Mouse (Mus musculus) embryonic facial prominence, embryonic 11.5 days (tissue): Measurements from ENCODE around the gene Shq1. TPM values are rescaled to one million over a fixed set of nuclear protein-coding genes. Genes with fewer than 3 reads are reported as not detected.

Experiments
- ATAC-seq: fragments of 200-750 bp; cut with Nextera tagmentation; replicated peaks from 2 replicates; pipeline ENCODE4 v1.8.0; 2017; ENCODE audit warnings: low read depth; ENCODE audit not compliant: insufficient number of reproducible peaks, low FRiP score, low TSS enrichment
- DNase-seq: peaks from one replicate; pipeline ENCODE4 v3.0.0-alpha.2; 2015; ENCODE audit warnings: low spot score
- H3K27ac ChIP-seq: fragments of 300-500 bp; sonication (generic); replicated peaks from 2 replicates; pipeline ENCODE4 v1.5.1; 2014; ENCODE audit warnings: mild to moderate bottlenecking, low read depth, low read length, control low read depth
- H3K27me3 ChIP-seq: fragments of 300-500 bp; sonication (generic); 2 replicates; pipeline ENCODE4 v1.6.1; 2014; ENCODE audit warnings: mild to moderate bottlenecking, low read length, moderate library complexity, mixed read lengths; ENCODE audit not compliant: control insufficient read depth, insufficient read depth
- H3K36me3 ChIP-seq: fragments of 300-500 bp; sonication (generic); replicated peaks from 2 replicates; pipeline ENCODE4 v1.6.1; 2014; ENCODE audit warnings: low read depth, mild to moderate bottlenecking, low read length, moderate library complexity, mixed read lengths; ENCODE audit not compliant: control insufficient read depth, insufficient read depth
- H3K4me1 ChIP-seq: fragments of 300-500 bp; sonication (generic); 2 replicates; pipeline ENCODE4 v1.6.1; 2014; ENCODE audit warnings: low read length, mixed read lengths; ENCODE audit not compliant: control insufficient read depth, insufficient read depth
- H3K4me2 ChIP-seq: fragments of 300-500 bp; sonication (generic); 2 replicates; pipeline ENCODE4 v1.6.1; 2014; ENCODE audit warnings: low read depth, mild to moderate bottlenecking, control low read depth, low read length, moderate library complexity
- H3K4me3 ChIP-seq: fragments of 300-500 bp; sonication (generic); 2 replicates; pipeline ENCODE4 v1.5.1; 2014; ENCODE audit warnings: low read depth, low read length, control low read depth
- H3K9ac ChIP-seq: fragments of 300-500 bp; sonication (generic); replicated peaks from 2 replicates; pipeline ENCODE4 v1.6.1; 2014; ENCODE audit warnings: mild to moderate bottlenecking, control low read depth, low read length
- H3K9me3 ChIP-seq: fragments of 300-500 bp; sonication (generic); replicated peaks from 2 replicates; pipeline ENCODE4 v1.6.1; 2016; ENCODE audit warnings: mild to moderate bottlenecking, low read length, inconsistent platforms, mixed read lengths; ENCODE audit not compliant: control insufficient read depth
- WGBS: fragments of 180-500 bp; shearing (Covaris S2); extraction: QIAGEN DNeasy Blood & Tissue Kit; methylation state at CpG from one replicate; pipeline ENCODE4 v1.1.7; 2014; 5-methylcytosine and 5-hydroxymethylcytosine counted together
- polyA plus RNA-seq: library from polyadenylated mRNA; unstranded; fragments of >200 nt; fragmentation: Nextera tagmentation; extraction: Ambion mirVana; gene quantifications from 2 replicates; pipeline ENCODE4 v1.2.1, GENCODE M21; 2014

Shq1 gene
- polyA plus RNA-seq, 1 experiment from 2014 or later: 17.5 TPM

- Histone ChIP-seq H3K4me2 (no peak overlapping the region), H3K27ac (no peak overlapping the region), H3K4me1 (no peaks in the 10 kb centered on the region), H3K27me3 (no peaks in the 10 kb centered on the region), H3K9ac (no peak overlapping the region), H3K4me3 (no peak overlapping the region), H3K9me3 (no peaks in the 10 kb centered on the region), H3K36me3 (no peaks in the 10 kb centered on the region)
- WGBS: 90% methylated on average over 8 of the region's 8 CpGs
- ATAC-seq (no peak), DNase-seq (no peak)
Observed at GRCm38 (mm10) chr6:100667644-100668043, 3.3 kb downstream of the Shq1 start.

DNA sequence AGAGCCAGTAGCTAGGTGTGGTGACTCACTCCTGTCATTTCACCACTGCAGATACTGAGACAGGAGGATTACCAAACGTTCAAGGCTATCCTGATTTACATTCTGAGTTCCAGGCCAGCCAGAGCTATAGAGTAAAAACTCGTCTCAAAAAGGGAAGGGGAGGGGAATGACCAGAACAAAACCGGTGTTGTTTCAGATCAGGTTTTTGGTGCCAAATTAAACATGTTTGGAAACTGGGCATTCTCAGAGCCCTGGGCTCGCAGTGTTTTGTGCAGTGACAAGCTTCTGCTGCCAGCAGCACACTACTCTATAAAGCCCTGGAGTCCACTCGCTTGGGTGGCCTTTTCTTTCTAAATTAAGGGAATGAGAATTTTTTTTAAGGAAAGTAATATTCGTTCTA is 8.7 kb downstream of the Shq1 start:
- Histone ChIP-seq H3K4me1 (no peaks in the 10 kb centered on the region), H3K9me3 (no peaks in the 10 kb centered on the region), H3K9ac (no peak overlapping the region), H3K27ac (no peak overlapping the region), H3K36me3 (no peaks in the 10 kb centered on the region), H3K27me3 (no peaks in the 10 kb centered on the region), H3K4me3 (no peak overlapping the region), H3K4me2 (no peak overlapping the region)
- 79% methylated on average over 6 of the region's 6 CpGs for WGBS
- DNase-seq (no peak), ATAC-seq (no peak)

GRCm38 (mm10) chr6:100660395-100660794 is 10.6 kb downstream of the Shq1 start:
- H3K4me1 ChIP-seq: no peaks in the 10 kb centered on the region
- H3K4me2 ChIP-seq: no peak overlapping the region
- H3K27ac ChIP-seq: no peak overlapping the region
- WGBS: 92% methylated on average over 5 of the region's 5 CpGs
- no peak for DNase-seq
- ATAC-seq: no peak
- H3K9ac ChIP-seq: no peak overlapping the region
- H3K9me3 ChIP-seq: no peaks in the 10 kb centered on the region
- no peaks in the 10 kb centered on the region for H3K27me3 ChIP-seq
- H3K4me3 ChIP-seq: no peak overlapping the region
- H3K36me3 ChIP-seq: no peaks in the 10 kb centered on the region

- Histone ChIP-seq H3K27me3 (no peaks in the 10 kb centered on the region), H3K9ac (no peak overlapping the region), H3K4me3 (no peak overlapping the region), H3K27ac (no peak overlapping the region), H3K4me2 (no peak overlapping the region), H3K4me1 (no peaks in the 10 kb centered on the region), H3K9me3 (no peaks in the 10 kb centered on the region), H3K36me3 (no peaks in the 10 kb centered on the region)
- WGBS: 79% methylated on average over 3 of the region's 3 CpGs
- DNase-seq: no peak
- no peak for ATAC-seq
Observed at GRCm38 (mm10) chr6:100652535-100652934, 18.4 kb downstream of the Shq1 start.

GRCm38 (mm10) chr6:100647196-100647595 is 23.8 kb downstream of the Shq1 start:
- no peaks in the 10 kb centered on the region for H3K9me3 ChIP-seq
- H3K27ac ChIP-seq: no peak overlapping the region
- H3K27me3 ChIP-seq: no peaks in the 10 kb centered on the region
- 69% methylated on average over 5 of the region's 5 CpGs for WGBS
- H3K36me3 ChIP-seq: no peaks in the 10 kb centered on the region
- DNase-seq: no peak
- ATAC-seq: no peak
- no peak overlapping the region for H3K9ac ChIP-seq
- no peak overlapping the region for H3K4me3 ChIP-seq
- no peak overlapping the region for H3K4me2 ChIP-seq
- no peaks in the 10 kb centered on the region for H3K4me1 ChIP-seq

GRCm38 (mm10) chr6:100645469-100646201 is 25.3 kb downstream of the Shq1 start:
- no peak overlapping the region for H3K27ac ChIP-seq
- ATAC-seq: peak; percentile 23; the same call in 1 of the 2 replicates
- no peak overlapping the region for H3K4me2 ChIP-seq
- H3K9me3 ChIP-seq: no peaks in the 10 kb centered on the region
- no peaks in the 10 kb centered on the region for H3K36me3 ChIP-seq
- H3K4me1 ChIP-seq: no peaks in the 10 kb centered on the region
- H3K27me3 ChIP-seq: no peaks in the 10 kb centered on the region
- DNase-seq: peak; percentile 64
- 76% methylated on average over 11 of the region's 11 CpGs for WGBS
- H3K4me3 ChIP-seq: no peak overlapping the region
- H3K9ac ChIP-seq: no peak overlapping the region

- Histone ChIP-seq H3K9ac (no peak overlapping the region), H3K27me3 (no peaks in the 10 kb centered on the region), H3K9me3 (no peaks in the 10 kb centered on the region), H3K27ac (no peak overlapping the region), H3K4me2 (no peak overlapping the region), H3K4me1 (no peaks in the 10 kb centered on the region), H3K36me3 (no peaks in the 10 kb centered on the region), H3K4me3 (no peak overlapping the region)
- ATAC-seq: no peak
- no peak for DNase-seq
- WGBS: 91% methylated on average over 15 of the region's 15 CpGs
Observed at GRCm38 (mm10) chr6:100644631-100645030, 26.3 kb downstream of the Shq1 start.

DNA sequence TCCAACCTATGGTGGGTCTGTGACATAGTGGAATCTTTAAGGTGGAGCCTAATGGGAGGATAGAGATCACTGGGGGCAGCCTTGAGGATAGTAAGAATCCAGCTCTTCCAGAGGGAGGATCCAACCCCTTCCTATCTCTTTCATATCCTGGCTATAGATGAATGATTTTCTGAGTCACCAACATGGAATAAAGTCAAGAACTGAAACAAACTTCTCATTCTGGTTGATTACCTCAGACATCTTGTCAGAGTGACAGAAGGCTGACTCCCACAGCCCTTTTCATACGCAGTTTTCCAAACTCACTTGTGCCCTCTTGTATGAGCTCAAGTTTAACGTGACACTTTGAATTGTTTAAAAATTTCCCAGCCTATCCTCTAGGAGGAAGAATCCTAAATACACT is 28.2 kb downstream of the Shq1 start:
- no peaks in the 10 kb centered on the region for H3K4me1 ChIP-seq
- H3K9me3 ChIP-seq: no peaks in the 10 kb centered on the region
- no peak overlapping the region for H3K9ac ChIP-seq
- ATAC-seq (no peak), DNase-seq (no peak)
- no peak overlapping the region for H3K4me3 ChIP-seq
- no peak overlapping the region for H3K4me2 ChIP-seq
- 82% methylated on average over 2 of the region's 2 CpGs for WGBS
- H3K36me3 ChIP-seq: no peaks in the 10 kb centered on the region
- H3K27me3 ChIP-seq: no peaks in the 10 kb centered on the region
- H3K27ac ChIP-seq: no peak overlapping the region
